Mouse (Mus musculus) fat pad, adult 2 months (tissue): Measurements from ENCODE around the gene Bcl2l15.
"Not testable (repeated sequence)": the region's sequence is repeated elsewhere in the genome, so short reads cannot be mapped to it uniquely, and the experiment has no call there.

Source experiments
- DNase-seq: peaks from one replicate; pipeline ENCODE4 v3.0.0-alpha.2; 2011; ENCODE audit warnings: low read depth, low spot score; ENCODE audit errors: extremely low read depth

Gene Bcl2l15

GRCm38 (mm10) chr3:103830681-103831080 lies 1.7 kb upstream of the Bcl2l15 start:
- DNase-seq, result not testable (repeated sequence)

GRCm38 (mm10) chr3:103831146-103831545 lies 1.3 kb upstream of the Bcl2l15 start:
- DNase-seq, result no peak

- no peak for DNase-seq
Observed at GRCm38 (mm10) chr3:103834001-103834400, 1.6 kb downstream of the Bcl2l15 start.

GRCm38 (mm10) chr3:103835272-103835950 lies 3.0 kb downstream of the Bcl2l15 start:
- peak; percentile 19 for DNase-seq

GRCm38 (mm10) chr3:103835951-103836310 lies 3.5 kb downstream of the Bcl2l15 start:
- DNase-seq, result no peak

- no peak for DNase-seq
Observed at GRCm38 (mm10) chr3:103836453-103836852, 4.1 kb downstream of the Bcl2l15 start.

- DNase-seq, result no peak
Observed at GRCm38 (mm10) chr3:103839711-103840110, 7.3 kb downstream of the Bcl2l15 start.

GRCm38 (mm10) chr3:103840195-103840594 lies 7.8 kb downstream of the Bcl2l15 start:
- not testable (repeated sequence) for DNase-seq

GRCm38 (mm10) chr3:103840946-103841345 lies 8.5 kb downstream of the Bcl2l15 start:
- not testable (repeated sequence) for DNase-seq

GRCm38 (mm10) chr3:103850644-103851363 lies 18.4 kb downstream of the Bcl2l15 start:
- no peak for DNase-seq

- no peak for DNase-seq
Observed at GRCm38 (mm10) chr3:103851481-103851880, 19.1 kb downstream of the Bcl2l15 start.

- no peak for DNase-seq
Observed at GRCm38 (mm10) chr3:103851882-103852281, 19.5 kb downstream of the Bcl2l15 start.

- no peak for DNase-seq
Observed at GRCm38 (mm10) chr3:103852565-103853299, 20.3 kb downstream of the Bcl2l15 start.

GRCm38 (mm10) chr3:103853804-103854203 lies 21.4 kb downstream of the Bcl2l15 start:
- no peak for DNase-seq

GRCm38 (mm10) chr3:103857036-103857805 lies 24.8 kb downstream of the Bcl2l15 start:
- DNase-seq, result no peak

GRCm38 (mm10) chr3:103857977-103858563 lies 25.7 kb downstream of the Bcl2l15 start:
- no peak for DNase-seq

- no peak for DNase-seq
Observed at GRCm38 (mm10) chr3:103858881-103859801, 26.7 kb downstream of the Bcl2l15 start, which contains the start of gene Ptpn22. Gene Ptpn22 (plus strand): TSS chr3:103859795.

- DNase-seq, result no peak
Observed at GRCm38 (mm10) chr3:103859851-103860391, 27.5 kb downstream of the Bcl2l15 start.

GRCm38 (mm10) chr3:103862721-103863220 lies 30.4 kb downstream of the Bcl2l15 start:
- no peak for DNase-seq
